Mouse (Mus musculus) bone marrow, adult 2 months (tissue): ENCODE results near the gene Nog. TPM values are rescaled to one million over a fixed set of nuclear protein-coding genes. Genes with fewer than 3 reads are reported as not detected.

ENCODE experiments used
- H3K27ac ChIP-seq: fragments of 200-500 bp; 2 replicates; pipeline ENCODE4 v1.5.1; 2012; ENCODE audit warnings: low read depth, mild to moderate bottlenecking, control low read depth, inconsistent platforms, low read length; ENCODE audit not compliant: control insufficient read depth, poor library complexity, insufficient read depth
- H3K4me1 ChIP-seq: fragments of 200-500 bp; 2 replicates; pipeline ENCODE4 v1.6.1; 2011; ENCODE audit warnings: low read length; ENCODE audit not compliant: control insufficient read depth, insufficient read depth
- H3K4me3 ChIP-seq: fragments of 200-500 bp; replicated peaks from 2 replicates; pipeline ENCODE3; 2011; ENCODE audit warnings: mild to moderate bottlenecking, low read depth, low read length, control low read depth; ENCODE audit not compliant: control insufficient read depth
- CTCF ChIP-seq: fragments of 200-500 bp; IDR thresholded peaks from 2 replicates; pipeline ENCODE4 v1.5.1; 2011; ENCODE audit warnings: low read length, control low read depth; ENCODE audit not compliant: control insufficient read depth, insufficient read depth
- POLR2A ChIP-seq: fragments of 200-500 bp; IDR thresholded peaks from 2 replicates; pipeline ENCODE4 v1.6.1; 2011; ENCODE audit warnings: low read depth, mild to moderate bottlenecking, control low read depth, low read length, borderline replicate concordance; ENCODE audit not compliant: control insufficient read depth
- WGBS: fragments of 180-500 bp; shearing (Covaris S2); methylation state at CpG from one replicate; pipeline ENCODE4 v1.1.7; 2018; 5-methylcytosine and 5-hydroxymethylcytosine counted together
- polyA plus RNA-seq: library from polyadenylated mRNA; stranded (reverse); fragments of >200 nt; gene quantifications from 2 replicates; pipeline ENCODE4 v1.2.4, GENCODE M21; 2011; ENCODE audit warnings: low replicate concordance; ENCODE audit not compliant: missing spikeins, insufficient read depth, insufficient read length

Gene Nog
- polyA plus RNA-seq, 1 experiment = not detected

- 75% methylated on average over 3 of the region's 3 CpGs for WGBS
- Histone ChIP-seq H3K27ac (no peak overlapping the region), H3K4me3 (no peak overlapping the region), H3K4me1 (no peaks in the 10 kb centered on the region)
- TF ChIP-seq CTCF = no peak
- no peak for TF ChIP-seq POLR2A
Observed at GRCm38 (mm10) chr11:89317757-89318156, 15.6 kb upstream of the Nog start.

DNA sequence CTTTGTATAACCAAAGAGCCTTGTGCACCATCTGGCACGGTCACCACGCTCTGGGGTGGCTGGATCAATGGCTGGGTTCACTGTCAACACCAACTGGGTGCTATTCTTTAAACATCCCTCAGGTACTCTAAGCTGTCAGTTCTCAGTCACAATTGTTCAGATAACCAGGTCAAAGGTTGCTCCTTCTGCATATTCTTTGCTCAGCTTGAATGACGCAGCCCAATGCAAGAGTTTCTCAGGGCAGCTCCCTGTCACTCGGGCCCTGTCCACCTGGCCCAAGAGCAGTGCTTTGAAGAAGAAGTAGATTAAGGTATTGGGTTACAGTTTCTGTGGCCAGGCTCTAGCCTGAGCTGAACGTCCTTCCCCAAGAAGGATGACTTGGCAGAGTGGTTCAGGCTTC, 12.2 kb upstream of the Nog start:
- 44% methylated on average over 5 of the region's 5 CpGs for WGBS
- TF ChIP-seq POLR2A (no peak), CTCF (no peak)
- Histone ChIP-seq H3K4me1 (no peaks in the 10 kb centered on the region), H3K27ac (no peak overlapping the region), H3K4me3 (no peak overlapping the region)

GRCm38 (mm10) chr11:89312378-89312777, 10.2 kb upstream of the Nog start:
- 51% methylated on average over 3 of the region's 3 CpGs for WGBS
- TF ChIP-seq CTCF (no peak), POLR2A (no peak)
- Histone ChIP-seq H3K27ac (no peak overlapping the region), H3K4me1 (no peaks in the 10 kb centered on the region), H3K4me3 (no peak overlapping the region)

DNA sequence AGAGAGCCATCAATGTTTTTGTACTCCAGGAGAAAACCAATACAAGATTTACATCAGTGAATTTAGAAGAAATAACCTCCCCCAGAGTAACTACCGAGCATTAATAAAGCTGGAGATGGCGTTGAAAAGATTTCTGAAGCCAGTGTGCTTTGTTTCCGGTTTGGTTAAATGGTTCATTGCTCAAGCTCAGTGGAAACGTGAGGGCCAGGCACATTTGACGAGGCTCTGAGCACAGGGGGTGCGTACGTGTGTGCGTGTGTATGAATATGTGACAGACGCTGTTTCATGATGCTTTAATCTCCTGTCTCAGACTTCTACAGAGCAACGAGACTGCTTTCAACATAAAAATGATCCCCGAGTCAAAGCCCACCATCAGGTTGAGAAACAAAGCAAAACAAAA, 8.1 kb upstream of the Nog start:
- TF ChIP-seq POLR2A = no peak
- Histone ChIP-seq H3K4me3 (no peak overlapping the region), H3K4me1 (no peaks in the 10 kb centered on the region), H3K27ac (no peak overlapping the region)
- WGBS = 73% methylated on average over 11 of the region's 11 CpGs

GRCm38 (mm10) chr11:89303421-89303820, 1.3 kb upstream of the Nog start:
- TF ChIP-seq POLR2A (no peak), CTCF (peak; percentile 91)
- Histone ChIP-seq H3K4me3 (no peak overlapping the region), H3K27ac (no peak overlapping the region; the same call in 1 of the 2 replicates), H3K4me1 (no peaks in the 10 kb centered on the region; the same call in 1 of the 2 replicates)
- WGBS = 2% methylated on average over 16 of the region's 16 CpGs

DNA sequence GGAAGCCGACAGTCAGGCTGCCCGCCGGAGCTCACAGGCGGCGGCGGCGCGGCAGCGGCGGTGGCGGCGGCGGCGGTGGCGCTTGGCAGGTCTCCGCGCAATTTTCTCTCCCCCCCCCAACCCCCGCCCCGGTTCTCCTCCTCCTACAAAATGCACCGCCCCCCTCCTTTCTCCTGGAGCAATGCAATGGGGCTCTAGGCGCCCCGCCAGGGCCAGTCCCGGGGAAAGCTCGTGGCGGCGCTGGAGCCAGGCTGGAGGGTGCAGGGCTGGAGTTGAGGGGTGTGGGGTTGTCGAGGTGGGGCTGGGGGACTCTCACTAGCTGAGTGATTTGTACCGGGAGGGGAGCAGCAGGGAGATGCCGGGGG, 666 bp upstream of the Nog start:
- H3K4me1 ChIP-seq = no peaks in the 10 kb centered on the region; the same call in 1 of the 2 replicates
- no peak overlapping the region for H3K27ac ChIP-seq
- TF ChIP-seq POLR2A = no peak
- TF ChIP-seq CTCF = no peak
- WGBS = 2% methylated on average over 25 of the region's 29 CpGs
- no peak overlapping the region for H3K4me3 ChIP-seq

GRCm38 (mm10) chr11:89301331-89302055, 639 bp downstream of the Nog start:
- 2% methylated on average over 52 of the region's 53 CpGs for WGBS
- no peak overlapping the region; the same call in 1 of the 2 replicates for H3K27ac ChIP-seq
- no peak for TF ChIP-seq CTCF
- no peak for TF ChIP-seq POLR2A
- no peaks in the 10 kb centered on the region; the same call in 1 of the 2 replicates for H3K4me1 ChIP-seq
- no peak overlapping the region for H3K4me3 ChIP-seq

- TF ChIP-seq CTCF (no peak), POLR2A (no peak)
- H3K4me1 ChIP-seq = no peaks in the 10 kb centered on the region; the same call in 1 of the 2 replicates
- H3K27ac ChIP-seq = no peak overlapping the region
- H3K4me3 ChIP-seq = no peak overlapping the region
- 8% methylated on average over 26 of the region's 26 CpGs for WGBS
Observed at GRCm38 (mm10) chr11:89299784-89300775, 2.1 kb downstream of the Nog start.
